Mouse (Mus musculus) urinary bladder, postnatal 36 days (tissue): ENCODE data around the gene Gm47985.

Source experiments
- DNase-seq, 2 experiments: peaks; one replicate each; pipeline ENCODE4 v3.0.0; 2022; ENCODE audit warnings: low spot score in 2 of 2, mixed read lengths in 1 of 2

Gm47985 gene

GRCm38 (mm10) chr1:151219045-151219444 is 36.7 kb downstream of the Gm47985 start:
- DNase-seq, result no peak

- DNase-seq, result no peak
Observed at GRCm38 (mm10) chr1:151220098-151220497, 37.8 kb downstream of the Gm47985 start.

GRCm38 (mm10) chr1:151222561-151223267 is 40.4 kb downstream of the Gm47985 start:
- DNase-seq, result no peak

GRCm38 (mm10) chr1:151223377-151223776 is 41.0 kb downstream of the Gm47985 start:
- no peak for DNase-seq

- no peak for DNase-seq
Observed at GRCm38 (mm10) chr1:151224536-151224935, 42.2 kb downstream of the Gm47985 start.

GRCm38 (mm10) chr1:151227506-151227905 is 45.2 kb downstream of the Gm47985 start:
- no peak for DNase-seq

- DNase-seq, result no peak
Observed at GRCm38 (mm10) chr1:151228320-151228989, 46.1 kb downstream of the Gm47985 start.

- no peak for DNase-seq
Observed at GRCm38 (mm10) chr1:151232346-151232745, 50.0 kb downstream of the Gm47985 start.

GRCm38 (mm10) chr1:151233756-151234155 is 51.4 kb downstream of the Gm47985 start:
- no peak for DNase-seq
